Comparison of ENCODE assay signal across 8 mouse cellular contexts in genomic region chr2:48456072-48457040, GRCm38 (mm10).
DNase-seq lines count a peak whose midpoint lies in the region; ATAC-seq and TF ChIP-seq lines count a peak whose summit lies in the region.

No protein-coding gene starts in this region.

- H3K27ac ChIP-seq in heart, adult 2 months = peak overlapping the region; percentile 56
- H3K27ac ChIP-seq in embryonic facial prominence, embryonic 10.5 days (replicated peaks) = 0 out of 2 replicates have a peak overlapping the region, but pooled peaks have one; percentile 14
- no peak overlapping the region for H3K27ac ChIP-seq in forebrain, embryonic 11.5 days (ENCODE audit: low read depth, low read length)

- peaks cover 5% of the 10 kb centered on the region; the same call in 1 of the 2 replicates for H3K36me3 ChIP-seq in heart, adult 2 months (ENCODE audit: control insufficient read depth, insufficient read depth, low read length)
- no peaks in the 10 kb centered on the region for H3K36me3 ChIP-seq in G1E (replicated peaks)
- H3K36me3 ChIP-seq in embryonic facial prominence, embryonic 10.5 days (replicated peaks) = no peaks in the 10 kb centered on the region
- no peaks in the 10 kb centered on the region for H3K36me3 ChIP-seq in forebrain, embryonic 11.5 days (ENCODE audit: control insufficient read depth, insufficient read depth, low read length)

- no peak for TF ChIP-seq POLR2A in heart, adult 2 months (IDR thresholded peaks at IDR 0.05; ENCODE audit: insufficient read depth, low read depth, low read length)
- no peak for TF ChIP-seq POLR2A in lung, adult 2 months (IDR thresholded peaks at IDR 0.05; ENCODE audit: borderline replicate concordance, extremely low read depth, low read depth, low read length)

- no peak overlapping the region for H3K4me2 ChIP-seq in forebrain, embryonic 11.5 days (ENCODE audit: low read depth, low read length, severe bottlenecking)

- no peaks in the 10 kb centered on the region for H3K79me2 ChIP-seq in heart, adult 2 months (replicated peaks; ENCODE audit: control insufficient read depth, insufficient read depth, low read length)

- H3K9ac ChIP-seq in heart, adult 2 months (ENCODE audit: low read depth, low read length) = no peak overlapping the region
- H3K9ac ChIP-seq in forebrain, embryonic 11.5 days (ENCODE audit: low read length) = no peak overlapping the region

- no peaks in the 10 kb centered on the region for H3K27me3 ChIP-seq in heart, adult 2 months (ENCODE audit: control insufficient read depth, insufficient read depth, low read length)
- no peaks in the 10 kb centered on the region for H3K27me3 ChIP-seq in G1E (ENCODE audit: insufficient read depth, low read length)
- no peaks in the 10 kb centered on the region for H3K27me3 ChIP-seq in embryonic facial prominence, embryonic 10.5 days (replicated peaks; ENCODE audit: low read depth, poor library complexity, severe bottlenecking)
- H3K27me3 ChIP-seq in forebrain, embryonic 11.5 days (ENCODE audit: control insufficient read depth, insufficient read depth, low read length) = no peaks in the 10 kb centered on the region

- DNase-seq in heart, adult 2 months = peak in 1 of 2 experiments; percentile 13
- DNase-seq in heart, postnatal 36 days = no peak
- DNase-seq in G1E (ENCODE audit: low spot score) = no peak
- DNase-seq in embryonic facial prominence, embryonic 10.5 days (ENCODE audit: low spot score) = no peak
- DNase-seq in lung, adult 2 months = peak; percentile 25
- DNase-seq in natural killer cell, adult 2 months (ENCODE audit: low spot score in 2 of 2) = no peak
- DNase-seq in spleen, adult 18-20 months = no peak
- no peak for DNase-seq in forebrain, embryonic 11.5 days (ENCODE audit: low spot score)

- H3K4me1 ChIP-seq in heart, adult 2 months (ENCODE audit: control insufficient read depth, insufficient read depth, low read length) = peaks cover 5% of the 10 kb centered on the region
- no peaks in the 10 kb centered on the region for H3K4me1 ChIP-seq in G1E (ENCODE audit: insufficient read depth, low read depth, low read length)
- H3K4me1 ChIP-seq in embryonic facial prominence, embryonic 10.5 days = peaks cover 5% of the 10 kb centered on the region; the same call in 1 of the 2 replicates
- peaks cover 3% of the 10 kb centered on the region for H3K4me1 ChIP-seq in lung, adult 2 months (ENCODE audit: control insufficient read depth, insufficient read depth, low read length)
- no peaks in the 10 kb centered on the region for H3K4me1 ChIP-seq in forebrain, embryonic 11.5 days (replicated peaks; ENCODE audit: control insufficient read depth, insufficient read depth, low read length)

- no peak overlapping the region for H3K4me3 ChIP-seq in heart, adult 2 months
- no peak overlapping the region for H3K4me3 ChIP-seq in G1E (ENCODE audit: low read depth, low read length)
- no peak overlapping the region for H3K4me3 ChIP-seq in embryonic facial prominence, embryonic 10.5 days
- no peak overlapping the region for H3K4me3 ChIP-seq in lung, adult 2 months (replicated peaks; ENCODE audit: extremely low read depth, low read depth, low read length)
- no peak overlapping the region for H3K4me3 ChIP-seq in forebrain, embryonic 11.5 days (ENCODE audit: low read depth, low read length)

- 0 out of 2 replicates have a peak, but pooled peaks have one; percentile 7 for TF ChIP-seq CTCF in heart, adult 2 months (IDR thresholded peaks at IDR 0.05)
- no peak for TF ChIP-seq CTCF in G1E (IDR thresholded peaks at IDR 0.05; ENCODE audit: low read depth, low read length)
- no peak for TF ChIP-seq CTCF in lung, adult 2 months (IDR thresholded peaks at IDR 0.05; ENCODE audit: insufficient read depth, low read length)

- WGBS in heart, adult 2 months = 28% methylated on average over 7 of the region's 7 CpGs
- 49% methylated on average over 7 of the region's 7 CpGs for WGBS in embryonic facial prominence, embryonic 10.5 days
- 21% methylated on average over 7 of the region's 7 CpGs for WGBS in lung, adult 2 months
- 74% methylated on average over 7 of the region's 7 CpGs for WGBS in forebrain, embryonic 11.5 days

- TF ChIP-seq EP300 in heart, adult 2 months (IDR thresholded peaks at IDR 0.05; ENCODE audit: insufficient read depth, low read depth, low read length) = no peak

- intact Hi-C loops in heart, adult 2 months (cut with DNase I) = loop anchor here (5.0 kb wide), 1 partner anchor 69 kb away; no protein-coding TSS in a partner anchor
- intact Hi-C loops in heart, postnatal 36 days (cut with DNase I) = loop anchor here (5.0 kb wide), 3 partner anchors 74 to 356 kb away; partner anchors contain the start of gene Acvr2a

- no peaks in the 10 kb centered on the region for H3K9me3 ChIP-seq in G1E (replicated peaks)
- no peaks in the 10 kb centered on the region for H3K9me3 ChIP-seq in embryonic facial prominence, embryonic 10.5 days
- no peaks in the 10 kb centered on the region for H3K9me3 ChIP-seq in forebrain, embryonic 11.5 days (ENCODE audit: control insufficient read depth, low read length)

- peak; percentile 69 for ATAC-seq in G1E (ENCODE audit: extremely low read depth, insufficient number of reproducible peaks, low FRiP score, poor library complexity, severe bottlenecking)
- ATAC-seq in forebrain, embryonic 11.5 days (replicated peaks; ENCODE audit: low FRiP score) = no peak
